Mouse (Mus musculus): ENCODE data around the gene Sash1. TPM values are rescaled to one million over a fixed set of nuclear protein-coding genes. Genes with fewer than 3 reads are reported as not detected.

Sash1 gene
- total and polyA plus RNA-seq, 3 experiments = 0.09 to 0.59 (median 0.24) TPM

DNA sequence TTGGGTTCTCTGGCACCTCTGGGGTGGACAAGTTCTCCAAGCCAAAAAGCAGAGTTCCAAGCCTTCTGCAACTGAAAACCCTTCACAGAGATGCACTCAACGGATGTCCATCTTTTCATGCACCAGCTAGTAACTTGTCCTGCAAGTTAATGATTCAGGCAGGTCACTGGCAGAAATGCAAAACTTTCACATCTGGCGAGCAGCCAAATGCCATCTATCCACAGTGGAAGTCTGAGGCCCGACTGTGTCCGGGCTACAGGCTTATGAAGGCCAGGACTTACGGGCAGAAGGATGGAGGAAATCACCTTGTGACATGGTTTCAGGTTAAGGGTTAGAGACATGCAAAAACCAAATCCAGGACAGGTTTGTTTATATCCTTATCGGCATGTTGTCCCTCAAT is 88.0 kb downstream of the Sash1 start:
- Histone ChIP-seq H3K9ac (ENCODE audit: insufficient read depth, low read depth) (no peak overlapping the region), H3K4me1 (ENCODE audit: control insufficient read depth in 1 of 2, insufficient read depth in 2 of 2) (peaks cover under 1 to 9% of the 10 kb centered on the region in 2 experiments; a peak in 3 of 4 replicates), H3K9me3 (replicated peaks; ENCODE audit: low read length) (no peaks in the 10 kb centered on the region), H3K27me3 (replicated peaks) (no peaks in the 10 kb centered on the region), H3K27ac (ENCODE audit: insufficient read depth, low read depth) (no peak overlapping the region), H3K4me2 (ENCODE audit: insufficient read depth, low read depth, poor library complexity, severe bottlenecking) (no peak overlapping the region), H3K79me2 (replicated peaks; ENCODE audit: control insufficient read depth, extremely low read depth, insufficient read depth, poor library complexity, severe bottlenecking) (no peaks in the 10 kb centered on the region), H3K4me3 (replicated peaks in 1 of 3; ENCODE audit: low read depth in 2 of 3, low read length in 2 of 3, poor library complexity in 1 of 3) (no peak overlapping the region), H3K36me3 (replicated peaks in 1 of 2; ENCODE audit: control insufficient read depth in 1 of 2, insufficient read depth in 1 of 2, low read length in 1 of 2) (no peaks in the 10 kb centered on the region)
- in situ Hi-C loops (cut with MboI; ENCODE audit: low pct_ligation_motif_present, low pct_unique_long_range_greater_than_20kb, low sequenced_read_pairs) (no loop called here), dilution Hi-C loops (cut with MboI; ENCODE audit: extremely low pct_ligation_motif_present, extremely low pct_unique_long_range_greater_than_20kb, low sequenced_read_pairs) (no loop called here)
- DNase-seq (ENCODE audit: extremely low read depth) = no peak
- TF ChIP-seq HCFC1 (IDR thresholded peaks at IDR 0.05; ENCODE audit: low read depth, low read length) (no peak), SMC3 (IDR thresholded peaks at IDR 0.05; ENCODE audit: low read depth, low read length) (no peak), CTCF (conservative IDR thresholded peaks at IDR 0.05 in 1 of 2, IDR thresholded peaks at IDR 0.05 in 1 of 2; ENCODE audit: low read depth in 2 of 2, low read length in 2 of 2) (no peak), RCOR1 (conservative IDR thresholded peaks at IDR 0.05; ENCODE audit: low read depth, low read length) (no peak), POLR2AphosphoS2 (IDR thresholded peaks at IDR 0.05; ENCODE audit: low read depth, low read length) (no peak), UBTF (IDR thresholded peaks at IDR 0.05; ENCODE audit: low read depth, low read length) (no peak), CHD2 (IDR thresholded peaks at IDR 0.05; ENCODE audit: low read length) (no peak), RAD21 (IDR thresholded peaks at IDR 0.05; ENCODE audit: low read depth, low read length) (no peak), USF1 (IDR thresholded peaks at IDR 0.05; ENCODE audit: low read depth, low read length) (no peak), CHD1 (IDR thresholded peaks at IDR 0.05; ENCODE audit: low read depth, low read length) (no peak), JUND (conservative IDR thresholded peaks at IDR 0.05; ENCODE audit: low read depth, low read length) (no peak), E2F4 (IDR thresholded peaks at IDR 0.05; ENCODE audit: insufficient replicate concordance, low read depth, low read length) (no peak), ETS1 (conservative IDR thresholded peaks at IDR 0.05; ENCODE audit: low read depth, low read length) (no peak), POLR2A (IDR thresholded peaks at IDR 0.05; ENCODE audit: low read depth, low read length) (no peak), NRF1 (IDR thresholded peaks at IDR 0.05; ENCODE audit: low read depth, low read length) (no peak), EP300 (IDR thresholded peaks at IDR 0.05; ENCODE audit: low read length) (no peak), MAFK (IDR thresholded peaks at IDR 0.05; ENCODE audit: insufficient replicate concordance, low read length) (no peak), SIN3A (IDR thresholded peaks at IDR 0.05; ENCODE audit: low read length) (no peak)

DNA sequence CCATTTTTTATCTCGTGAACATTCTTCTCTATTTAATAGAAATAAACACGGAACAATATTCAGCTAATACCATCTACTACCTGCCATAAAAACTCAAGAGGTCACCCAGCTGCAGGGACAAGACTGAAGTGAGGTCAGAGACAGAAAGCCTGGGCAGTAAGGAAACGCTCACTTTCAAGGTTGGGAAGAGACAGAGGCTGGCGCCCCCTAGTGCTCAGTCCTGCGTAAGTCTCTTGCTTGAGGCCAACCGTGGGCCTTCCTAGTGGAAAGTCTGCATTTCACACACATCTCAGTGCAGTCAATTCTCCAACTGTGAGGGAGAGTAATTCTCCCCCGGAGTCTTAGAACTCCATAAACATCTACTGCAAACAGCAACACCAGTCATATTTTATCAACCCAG is 90.5 kb downstream of the Sash1 start:
- Histone ChIP-seq H3K4me1 (ENCODE audit: control insufficient read depth in 1 of 2, insufficient read depth in 2 of 2) (peaks cover 0 to 7% of the 10 kb centered on the region in 2 experiments; a peak in 2 of 4 replicates), H3K9me3 (replicated peaks; ENCODE audit: low read length) (no peaks in the 10 kb centered on the region), H3K4me3 (replicated peaks in 1 of 3; ENCODE audit: low read depth in 2 of 3, low read length in 2 of 3, poor library complexity in 1 of 3) (no peak overlapping the region), H3K4me2 (ENCODE audit: insufficient read depth, low read depth, poor library complexity, severe bottlenecking) (peak overlapping the region; percentile 52), H3K27ac (ENCODE audit: insufficient read depth, low read depth) (no peak overlapping the region), H3K79me2 (replicated peaks; ENCODE audit: control insufficient read depth, extremely low read depth, insufficient read depth, poor library complexity, severe bottlenecking) (no peaks in the 10 kb centered on the region), H3K36me3 (replicated peaks in 1 of 2; ENCODE audit: control insufficient read depth in 1 of 2, insufficient read depth in 1 of 2, low read length in 1 of 2) (no peaks in the 10 kb centered on the region), H3K27me3 (replicated peaks) (no peaks in the 10 kb centered on the region), H3K9ac (ENCODE audit: insufficient read depth, low read depth) (no peak overlapping the region; the same call in 1 of the 2 replicates)
- DNase-seq (ENCODE audit: extremely low read depth) = peak; percentile 69
- dilution Hi-C loops (cut with MboI; ENCODE audit: extremely low pct_ligation_motif_present, extremely low pct_unique_long_range_greater_than_20kb, low sequenced_read_pairs) = no loop called here
- TF ChIP-seq ELF1 (IDR thresholded peaks at IDR 0.05; ENCODE audit: low read depth, low read length) (no peak), SMC3 (IDR thresholded peaks at IDR 0.05; ENCODE audit: low read depth, low read length) (peak; percentile 70), EP300 (IDR thresholded peaks at IDR 0.05; ENCODE audit: low read length) (no peak), ZC3H11A (IDR thresholded peaks at IDR 0.05; ENCODE audit: low read depth, low read length) (no peak), PAX5 (IDR thresholded peaks at IDR 0.05; ENCODE audit: low read length) (no peak), RAD21 (IDR thresholded peaks at IDR 0.05; ENCODE audit: low read depth, low read length) (peak; percentile 56), NELFE (IDR thresholded peaks at IDR 0.05; ENCODE audit: low read depth, low read length) (no peak), ZNF384 (IDR thresholded peaks at IDR 0.05; ENCODE audit: low read depth, low read length) (no peak), CTCF (conservative IDR thresholded peaks at IDR 0.05 in 1 of 2, IDR thresholded peaks at IDR 0.05 in 1 of 2; ENCODE audit: low read depth in 2 of 2, low read length in 2 of 2) (peak; percentile 68 to 83), SIN3A (IDR thresholded peaks at IDR 0.05; ENCODE audit: low read length) (no peak), ZKSCAN1 (IDR thresholded peaks at IDR 0.05; ENCODE audit: borderline replicate concordance, low read depth, low read length) (no peak)
- in situ Hi-C loops (cut with MboI; ENCODE audit: low pct_ligation_motif_present, low pct_unique_long_range_greater_than_20kb, low sequenced_read_pairs) = no loop called here

Data from CH12.LX (cell line).